Mouse (Mus musculus) inflammation-experienced regulatory T-cells, adult 6 months (primary cell): ENCODE measurements around the gene Ttc9c. TPM values are rescaled to one million over a fixed set of nuclear protein-coding genes. Genes with fewer than 3 reads are reported as not detected.

Source experiments
- ATAC-seq: one replicate; pipeline ENCODE4 v1.8.0; 2017
- polyA plus RNA-seq, 3 experiments: library from polyadenylated mRNA; unstranded; fragments of 100-300 nt; shearing (Covaris generic); gene quantifications; one replicate each; pipeline ENCODE4 v1.2.1; 2017

Gene Ttc9c
- polyA plus RNA-seq, 3 experiments from 2014 or later = 38.6 to 60.1 (median 53.7) TPM

- ATAC-seq = peak; percentile 84
Measured at GRCm38 (mm10) chr19:8774086-8774835, 44.9 kb downstream of the Ttc9c start, which contains the start of gene Tmem179b. Tmem179b (minus strand) TSS chr19:8774467.

GRCm38 (mm10) chr19:8773409-8773808 is 45.7 kb downstream of the Ttc9c start:
- no peak for ATAC-seq

DNA sequence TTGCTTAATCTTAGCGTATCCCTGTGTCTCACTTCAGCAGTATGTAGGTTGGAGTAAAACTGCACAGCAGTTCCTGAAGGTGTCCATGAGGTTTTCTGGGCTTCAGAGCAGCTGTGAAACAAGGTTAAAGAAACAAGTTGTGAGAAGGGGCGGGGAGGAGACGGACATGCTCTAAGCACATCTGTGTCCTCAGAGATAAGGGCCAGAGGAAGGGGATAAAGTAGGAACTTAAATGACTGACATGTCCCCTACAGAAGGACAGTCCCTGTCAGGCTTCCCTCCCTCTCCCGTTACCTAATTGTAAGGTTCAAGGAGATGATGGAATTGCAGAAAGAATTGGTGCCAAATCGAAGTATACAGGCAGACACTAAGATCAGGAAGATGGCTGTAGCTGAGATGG is 46.1 kb downstream of the Ttc9c start:
- no peak for ATAC-seq

GRCm38 (mm10) chr19:8770567-8771270 is 48.4 kb downstream of the Ttc9c start, which contains the start of gene Tmem223:
Tmem223 (plus strand) TSS chr19:8770996.
- peak; percentile 61 for ATAC-seq

DNA sequence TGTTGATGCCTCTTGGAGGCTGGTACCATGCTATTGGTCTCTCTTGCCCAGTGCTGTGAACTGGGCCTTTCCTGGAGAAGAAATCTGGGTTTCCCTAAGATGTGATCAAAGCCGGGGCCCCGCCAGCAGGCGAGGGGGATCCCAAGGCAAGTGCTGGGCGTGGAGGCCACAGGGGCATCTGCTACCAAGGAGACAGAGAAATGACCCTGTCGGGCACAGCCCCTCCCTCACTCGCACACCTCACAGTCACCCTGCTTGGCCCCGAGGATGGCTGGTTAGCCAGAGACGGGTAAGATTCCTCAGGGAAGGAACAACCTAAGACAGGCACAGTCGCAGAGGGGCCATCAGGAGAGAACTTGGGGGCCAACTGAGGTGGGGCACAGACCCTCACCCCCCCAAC is 53.6 kb downstream of the Ttc9c start:
- no peak for ATAC-seq

GRCm38 (mm10) chr19:8763276-8763675 is 55.9 kb downstream of the Ttc9c start:
- no peak for ATAC-seq

GRCm38 (mm10) chr19:8760757-8761156 is 58.4 kb downstream of the Ttc9c start:
- no peak for ATAC-seq

Other genes starting within 250 kb of the Ttc9c start
- not detected for gene Slc22a8, start 228.1 kb downstream of the Ttc9c start, polyA plus RNA-seq
- not detected for gene Slc22a6, start 201.3 kb downstream of the Ttc9c start, polyA plus RNA-seq
- not detected for gene Chrm1, start 155.5 kb downstream of the Ttc9c start, polyA plus RNA-seq
- gene Slc3a2, start 96.0 kb downstream of the Ttc9c start, polyA plus RNA-seq = 10 to 100 TPM; 60.5 to 74.4 (median 68.9) TPM
- gene Wdr74, start 83.5 kb downstream of the Ttc9c start, polyA plus RNA-seq = 10 to 100 TPM; 38.0 to 71.7 (median 66.5) TPM
- gene 1700092M07Rik, start 78.6 kb downstream of the Ttc9c start, polyA plus RNA-seq = 1 to 10 TPM in 1 of 3 experiments, not detected in 2; 1.8 TPM
- 100 to 1,000 TPM in 2 of 3 experiments, 10 to 100 TPM in 1; 91.6 to 140 (median 134) TPM for gene Stx5a, start 77.9 kb downstream of the Ttc9c start, polyA plus RNA-seq
- gene Nxf1, start 62.3 kb downstream of the Ttc9c start, polyA plus RNA-seq = 100 to 1,000 TPM; 130 to 193 (median 160) TPM
- 100 to 1,000 TPM in 2 of 3 experiments, 10 to 100 TPM in 1; 96.4 to 128 (median 119) TPM for gene Tmem223, start 48.3 kb downstream of the Ttc9c start, polyA plus RNA-seq
- gene Tmem179b, start 44.9 kb downstream of the Ttc9c start, polyA plus RNA-seq = 100 to 1,000 TPM; 109 to 112 (median 112) TPM
- 1 to 10 TPM; 4.4 to 6.9 (median 5.9) TPM for gene Taf6l, start 32.9 kb downstream of the Ttc9c start, polyA plus RNA-seq
- 100 to 1,000 TPM; 186 to 196 (median 191) TPM for gene Polr2g, start 20.8 kb downstream of the Ttc9c start, polyA plus RNA-seq
- 1 to 10 TPM; 2.1 to 3.0 (median 2.7) TPM for gene Zbtb3, start 16.8 kb downstream of the Ttc9c start, polyA plus RNA-seq
- gene Hnrnpul2, start 677 bp upstream of the Ttc9c start, polyA plus RNA-seq = 1 to 10 TPM; 5.0 to 8.3 (median 5.9) TPM
- gene AC129217.1, start 10.4 kb upstream of the Ttc9c start, polyA plus RNA-seq = not detected
- gene Bscl2, start 18.1 kb upstream of the Ttc9c start, polyA plus RNA-seq = 100 to 1,000 TPM in 1 of 3 experiments, 10 to 100 TPM in 2; 81.9 to 106 (median 95.9) TPM
- 1 to 10 TPM in 2 of 3 experiments, under 1 TPM in 1; 0.72 to 3.3 (median 1.6) TPM for gene Gng3, start 19.9 kb upstream of the Ttc9c start, polyA plus RNA-seq
- under 1 TPM in 1 of 3 experiments, not detected in 2; 0.15 TPM for gene Lrrn4cl, start 31.4 kb upstream of the Ttc9c start, polyA plus RNA-seq
- gene Ubxn1, start 52.2 kb upstream of the Ttc9c start, polyA plus RNA-seq = 10 to 100 TPM; 56.1 to 63.1 (median 57.6) TPM
- gene Uqcc3, start 61.6 kb upstream of the Ttc9c start, polyA plus RNA-seq = 10 to 100 TPM; 78.4 to 90.3 (median 89.6) TPM
- 100 to 1,000 TPM in 1 of 3 experiments, 10 to 100 TPM in 2; 92.4 to 104 (median 94.7) TPM for gene Lbhd1, start 64.4 kb upstream of the Ttc9c start, polyA plus RNA-seq
- not detected for gene Gm49403, start 64.6 kb upstream of the Ttc9c start, polyA plus RNA-seq
- gene 1810009A15Rik, start 69.5 kb upstream of the Ttc9c start, polyA plus RNA-seq = 100 to 1,000 TPM; 105 to 125 (median 114) TPM
- gene Gm49416, start 69.6 kb upstream of the Ttc9c start, polyA plus RNA-seq = 1 to 10 TPM in 1 of 3 experiments, not detected in 2; 1.1 TPM
- 10 to 100 TPM in 2 of 3 experiments, 1 to 10 TPM in 1; 8.5 to 11.9 (median 10.4) TPM for gene Ints5, start 73.7 kb upstream of the Ttc9c start, polyA plus RNA-seq
- 10 to 100 TPM; 58.8 to 59.6 (median 59.4) TPM for gene Ganab, start 78.7 kb upstream of the Ttc9c start, polyA plus RNA-seq
- 10 to 100 TPM; 11.3 to 26.1 (median 20.0) TPM for gene B3gat3, start 101.0 kb upstream of the Ttc9c start, polyA plus RNA-seq
- gene Rom1, start 110.0 kb upstream of the Ttc9c start, polyA plus RNA-seq = 10 to 100 TPM in 1 of 3 experiments, 1 to 10 TPM in 2; 3.2 to 22.7 (median 3.4) TPM
- 10 to 100 TPM; 20.3 to 25.7 (median 20.4) TPM for gene Eml3, start 110.2 kb upstream of the Ttc9c start, polyA plus RNA-seq
- gene Mta2, start 122.5 kb upstream of the Ttc9c start, polyA plus RNA-seq = 10 to 100 TPM; 78.8 to 96.7 (median 81.2) TPM
- gene Tut1, start 134.5 kb upstream of the Ttc9c start, polyA plus RNA-seq = 10 to 100 TPM; 17.6 to 38.3 (median 35.3) TPM
- gene Eef1g, start 147.7 kb upstream of the Ttc9c start, polyA plus RNA-seq = 100 to 1,000 TPM; 465 to 725 (median 677) TPM
- 10 to 100 TPM; 42.4 to 81.3 (median 54.5) TPM for gene Ahnak, start 170.0 kb upstream of the Ttc9c start, polyA plus RNA-seq